Mouse (Mus musculus): ENCODE measurements around the gene Pold4. TPM values are rescaled to one million over a fixed set of nuclear protein-coding genes. Genes with fewer than 3 reads are reported as not detected.
"Not testable (repeated sequence)": the region's sequence is repeated elsewhere in the genome, so short reads cannot be mapped to it uniquely, and the experiment has no call there.

Gene Pold4
- polyA plus RNA-seq, 1 experiment from 2014 or later: 12.7 TPM

- 46% methylated on average over 8 of the region's 8 CpGs for WGBS
- Histone ChIP-seq H3K36me3 (replicated peaks; ENCODE audit: control insufficient read depth, insufficient read depth, low read depth, low read length) (no peaks in the 10 kb centered on the region), H3K4me2 (ENCODE audit: low read depth, low read length) (no peak overlapping the region), H3K9ac (replicated peaks; ENCODE audit: low read length) (no peak overlapping the region), H3K4me3 (ENCODE audit: low read depth, low read length) (no peak overlapping the region), H3K9me3 (replicated peaks; ENCODE audit: control insufficient read depth, low read length) (no peaks in the 10 kb centered on the region), H3K27me3 (ENCODE audit: control insufficient read depth, insufficient read depth, low read length) (no peaks in the 10 kb centered on the region), H3K27ac (replicated peaks; ENCODE audit: low read depth, low read length) (no peak overlapping the region), H3K4me1 (ENCODE audit: control insufficient read depth, insufficient read depth, low read length) (no peaks in the 10 kb centered on the region)
- DNase-seq (ENCODE audit: low spot score) (no peak), ATAC-seq (replicated peaks; ENCODE audit: insufficient number of reproducible peaks, low FRiP score, low TSS enrichment, low read depth) (no peak)
Observed at GRCm38 (mm10) chr19:4240247-4240668, 8.6 kb downstream of the Pold4 start.

GRCm38 (mm10) chr19:4242416-4242815, 10.7 kb downstream of the Pold4 start:
- no peak for ATAC-seq (replicated peaks; ENCODE audit: insufficient number of reproducible peaks, low FRiP score, low TSS enrichment, low read depth)
- Histone ChIP-seq H3K27me3 (ENCODE audit: control insufficient read depth, insufficient read depth, low read length) (no peaks in the 10 kb centered on the region), H3K9me3 (replicated peaks; ENCODE audit: control insufficient read depth, low read length) (no peaks in the 10 kb centered on the region), H3K9ac (replicated peaks; ENCODE audit: low read length) (no peak overlapping the region), H3K27ac (replicated peaks; ENCODE audit: low read depth, low read length) (no peak overlapping the region), H3K4me2 (ENCODE audit: low read depth, low read length) (no peak overlapping the region), H3K36me3 (replicated peaks; ENCODE audit: control insufficient read depth, insufficient read depth, low read depth, low read length) (no peaks in the 10 kb centered on the region), H3K4me1 (ENCODE audit: control insufficient read depth, insufficient read depth, low read length) (no peaks in the 10 kb centered on the region), H3K4me3 (ENCODE audit: low read depth, low read length) (no peak overlapping the region)
- DNase-seq (ENCODE audit: low spot score): no peak
- WGBS: 69% methylated on average over 3 of the region's 3 CpGs

GRCm38 (mm10) chr19:4244775-4245174, 13.1 kb downstream of the Pold4 start:
- Histone ChIP-seq H3K4me1 (ENCODE audit: control insufficient read depth, insufficient read depth, low read length) (no peaks in the 10 kb centered on the region), H3K9ac (replicated peaks; ENCODE audit: low read length) (no peak overlapping the region), H3K9me3 (replicated peaks; ENCODE audit: control insufficient read depth, low read length) (no peaks in the 10 kb centered on the region), H3K27ac (replicated peaks; ENCODE audit: low read depth, low read length) (no peak overlapping the region), H3K4me2 (ENCODE audit: low read depth, low read length) (no peak overlapping the region), H3K4me3 (ENCODE audit: low read depth, low read length) (no peak overlapping the region), H3K27me3 (ENCODE audit: control insufficient read depth, insufficient read depth, low read length) (no peaks in the 10 kb centered on the region), H3K36me3 (replicated peaks; ENCODE audit: control insufficient read depth, insufficient read depth, low read depth, low read length) (no peaks in the 10 kb centered on the region; the same call in 1 of the 2 replicates)
- whole genome bisulfite sequencing: 83% methylated on average over 6 of the region's 6 CpGs
- DNase-seq (ENCODE audit: low spot score): no peak
- no peak for ATAC-seq (replicated peaks; ENCODE audit: insufficient number of reproducible peaks, low FRiP score, low TSS enrichment, low read depth)

GRCm38 (mm10) chr19:4247010-4247409, 15.3 kb downstream of the Pold4 start:
- H3K27ac ChIP-seq (replicated peaks; ENCODE audit: low read depth, low read length): no peak overlapping the region
- DNase-seq (ENCODE audit: low spot score) (peak; percentile 36), ATAC-seq (replicated peaks; ENCODE audit: insufficient number of reproducible peaks, low FRiP score, low TSS enrichment, low read depth) (no peak)
- H3K36me3 ChIP-seq (replicated peaks; ENCODE audit: control insufficient read depth, insufficient read depth, low read depth, low read length): no peaks in the 10 kb centered on the region; the same call in 1 of the 2 replicates
- no peak overlapping the region for H3K9ac ChIP-seq (replicated peaks; ENCODE audit: low read length)
- H3K4me1 ChIP-seq (ENCODE audit: control insufficient read depth, insufficient read depth, low read length): no peaks in the 10 kb centered on the region
- no peak overlapping the region for H3K4me2 ChIP-seq (ENCODE audit: low read depth, low read length)
- no peaks in the 10 kb centered on the region for H3K27me3 ChIP-seq (ENCODE audit: control insufficient read depth, insufficient read depth, low read length)
- WGBS: 55% methylated on average over 1 of the region's 1 CpGs
- no peaks in the 10 kb centered on the region for H3K9me3 ChIP-seq (replicated peaks; ENCODE audit: control insufficient read depth, low read length)
- H3K4me3 ChIP-seq (ENCODE audit: low read depth, low read length): no peak overlapping the region

GRCm38 (mm10) chr19:4248683-4249082, 17.0 kb downstream of the Pold4 start:
- not testable (repeated sequence) for ATAC-seq (replicated peaks; ENCODE audit: insufficient number of reproducible peaks, low FRiP score, low TSS enrichment, low read depth); H3K27me3 ChIP-seq (ENCODE audit: control insufficient read depth, insufficient read depth, low read length); H3K4me1 ChIP-seq (ENCODE audit: control insufficient read depth, insufficient read depth, low read length); DNase-seq (ENCODE audit: low spot score); H3K4me3 ChIP-seq (ENCODE audit: low read depth, low read length); H3K9me3 ChIP-seq (replicated peaks; ENCODE audit: control insufficient read depth, low read length); H3K4me2 ChIP-seq (ENCODE audit: low read depth, low read length); H3K36me3 ChIP-seq (replicated peaks; ENCODE audit: control insufficient read depth, insufficient read depth, low read depth, low read length); H3K9ac ChIP-seq (replicated peaks; ENCODE audit: low read length); H3K27ac ChIP-seq (replicated peaks; ENCODE audit: low read depth, low read length)
- WGBS: 72% methylated on average over 1 of the region's 1 CpGs

GRCm38 (mm10) chr19:4254230-4254629, 22.5 kb downstream of the Pold4 start:
- Histone ChIP-seq H3K9me3 (replicated peaks; ENCODE audit: control insufficient read depth, low read length) (no peaks in the 10 kb centered on the region), H3K4me2 (ENCODE audit: low read depth, low read length) (no peak overlapping the region), H3K4me3 (ENCODE audit: low read depth, low read length) (no peak overlapping the region), H3K36me3 (replicated peaks; ENCODE audit: control insufficient read depth, insufficient read depth, low read depth, low read length) (no peaks in the 10 kb centered on the region), H3K4me1 (ENCODE audit: control insufficient read depth, insufficient read depth, low read length) (peaks cover 2% of the 10 kb centered on the region; the same call in 1 of the 2 replicates), H3K27me3 (ENCODE audit: control insufficient read depth, insufficient read depth, low read length) (no peaks in the 10 kb centered on the region), H3K9ac (replicated peaks; ENCODE audit: low read length) (no peak overlapping the region), H3K27ac (replicated peaks; ENCODE audit: low read depth, low read length) (no peak overlapping the region)
- ATAC-seq (replicated peaks; ENCODE audit: insufficient number of reproducible peaks, low FRiP score, low TSS enrichment, low read depth) (no peak), DNase-seq (ENCODE audit: low spot score) (no peak)
- WGBS: 86% methylated on average over 7 of the region's 7 CpGs

GRCm38 (mm10) chr19:4255583-4256162, 24.0 kb downstream of the Pold4 start:
- DNase-seq (ENCODE audit: low spot score) (no peak), ATAC-seq (replicated peaks; ENCODE audit: insufficient number of reproducible peaks, low FRiP score, low TSS enrichment, low read depth) (no peak)
- peaks cover 2% of the 10 kb centered on the region; the same call in 1 of the 2 replicates for H3K4me1 ChIP-seq (ENCODE audit: control insufficient read depth, insufficient read depth, low read length)
- H3K36me3 ChIP-seq (replicated peaks; ENCODE audit: control insufficient read depth, insufficient read depth, low read depth, low read length): no peaks in the 10 kb centered on the region
- no peak overlapping the region for H3K4me3 ChIP-seq (ENCODE audit: low read depth, low read length)
- no peaks in the 10 kb centered on the region for H3K9me3 ChIP-seq (replicated peaks; ENCODE audit: control insufficient read depth, low read length)
- WGBS: 69% methylated on average over 11 of the region's 11 CpGs
- no peak overlapping the region for H3K9ac ChIP-seq (replicated peaks; ENCODE audit: low read length)
- no peaks in the 10 kb centered on the region for H3K27me3 ChIP-seq (ENCODE audit: control insufficient read depth, insufficient read depth, low read length)
- no peak overlapping the region for H3K4me2 ChIP-seq (ENCODE audit: low read depth, low read length)
- H3K27ac ChIP-seq (replicated peaks; ENCODE audit: low read depth, low read length): no peak overlapping the region

GRCm38 (mm10) chr19:4257216-4257896, 25.7 kb downstream of the Pold4 start:
- peaks cover 2% of the 10 kb centered on the region; the same call in 1 of the 2 replicates for H3K4me1 ChIP-seq (ENCODE audit: control insufficient read depth, insufficient read depth, low read length)
- DNase-seq (ENCODE audit: low spot score) (peak; percentile 100), ATAC-seq (replicated peaks; ENCODE audit: insufficient number of reproducible peaks, low FRiP score, low TSS enrichment, low read depth) (peak; percentile 89)
- H3K4me2 ChIP-seq (ENCODE audit: low read depth, low read length): peak overlapping the region; percentile 91
- 1% methylated on average over 41 of the region's 41 CpGs for WGBS
- H3K4me3 ChIP-seq (ENCODE audit: low read depth, low read length): peak overlapping the region; percentile 64
- no peaks in the 10 kb centered on the region for H3K9me3 ChIP-seq (replicated peaks; ENCODE audit: control insufficient read depth, low read length)
- no peak overlapping the region for H3K27ac ChIP-seq (replicated peaks; ENCODE audit: low read depth, low read length)
- peak overlapping the region; percentile 66 for H3K9ac ChIP-seq (replicated peaks; ENCODE audit: low read length)
- no peaks in the 10 kb centered on the region for H3K36me3 ChIP-seq (replicated peaks; ENCODE audit: control insufficient read depth, insufficient read depth, low read depth, low read length)
- H3K27me3 ChIP-seq (ENCODE audit: control insufficient read depth, insufficient read depth, low read length): no peaks in the 10 kb centered on the region

All from embryonic facial prominence, embryonic 11.5 days (tissue).